Mouse (Mus musculus): ENCODE results near the gene Erbb2.

Gene Erbb2

GRCm38 (mm10) chr11:98385638-98386585 is 26.4 kb upstream of the Erbb2 start, which contains the start of gene Pnmt:
TSS of gene Pnmt (plus strand) at chr11:98386450.
- DNase-seq, result no peak

- DNase-seq, result peak; percentile 39
These were observed 25.7 kb upstream of the Erbb2 start for GRCm38 (mm10) chr11:98386596-98386995.

- DNase-seq, result no peak
These were observed 25.2 kb upstream of the Erbb2 start for GRCm38 (mm10) chr11:98387056-98387577.

GRCm38 (mm10) chr11:98388282-98388681 is 24.0 kb upstream of the Erbb2 start:
- DNase-seq, result no peak

- DNase-seq, result peak; percentile 78
These were observed 23.0 kb upstream of the Erbb2 start for GRCm38 (mm10) chr11:98389221-98389780.

GRCm38 (mm10) chr11:98390141-98390540 is 22.1 kb upstream of the Erbb2 start:
- no peak for DNase-seq

- no peak for DNase-seq
These were observed 20.2 kb upstream of the Erbb2 start for GRCm38 (mm10) chr11:98392034-98392433.

- no peak for DNase-seq
These were observed 19.6 kb upstream of the Erbb2 start for GRCm38 (mm10) chr11:98392645-98393044.

- no peak for DNase-seq
These were observed 19.0 kb upstream of the Erbb2 start for GRCm38 (mm10) chr11:98393317-98393716.

- no peak for DNase-seq
These were observed 18.0 kb upstream of the Erbb2 start for GRCm38 (mm10) chr11:98394301-98394700.

GRCm38 (mm10) chr11:98395041-98395440 is 17.2 kb upstream of the Erbb2 start:
- DNase-seq, result no peak

GRCm38 (mm10) chr11:98397946-98398345 is 14.3 kb upstream of the Erbb2 start:
- DNase-seq, result no peak

- DNase-seq, result peak; percentile 94
These were observed 12.0 kb upstream of the Erbb2 start, which contains the start of gene Pgap3 for GRCm38 (mm10) chr11:98400161-98400726. TSS of gene Pgap3 (minus strand) at chr11:98400490.

- DNase-seq, result no peak
These were observed 11.5 kb upstream of the Erbb2 start for GRCm38 (mm10) chr11:98400816-98401215.

GRCm38 (mm10) chr11:98406621-98407020 is 5.6 kb upstream of the Erbb2 start:
- no peak for DNase-seq

GRCm38 (mm10) chr11:98408872-98409271 is 3.4 kb upstream of the Erbb2 start:
- no peak for DNase-seq

- DNase-seq, result peak; percentile 73
These were observed 2.9 kb upstream of the Erbb2 start for GRCm38 (mm10) chr11:98409341-98409822.

- DNase-seq, result peak; percentile 72
These were observed 579 bp downstream of the Erbb2 start for GRCm38 (mm10) chr11:98412797-98413301.

- no peak for DNase-seq
These were observed 1.5 kb downstream of the Erbb2 start for GRCm38 (mm10) chr11:98413731-98414130.

- DNase-seq, result no peak
These were observed 1.9 kb downstream of the Erbb2 start for GRCm38 (mm10) chr11:98414162-98414561.

GRCm38 (mm10) chr11:98417074-98417473 is 4.8 kb downstream of the Erbb2 start:
- no peak for DNase-seq

- DNase-seq, result no peak
These were observed 6.0 kb downstream of the Erbb2 start for GRCm38 (mm10) chr11:98418273-98418672.

GRCm38 (mm10) chr11:98418939-98419547 is 6.8 kb downstream of the Erbb2 start:
- no peak for DNase-seq
